Mouse (Mus musculus) spleen, adult 2 months (tissue): ENCODE data around the gene Cped1.

Experiments used
- CTCF ChIP-seq: fragments of 200-500 bp; IDR thresholded peaks from 2 replicates; pipeline ENCODE4 v1.5.1; 2011; ENCODE audit warnings: mild to moderate bottlenecking, inconsistent platforms; ENCODE audit not compliant: insufficient read depth, insufficient read length, insufficient replicate concordance; ENCODE audit errors: extremely low read depth
- POLR2A ChIP-seq: fragments of 200-500 bp; IDR thresholded peaks from 2 replicates; pipeline ENCODE4 v1.6.1; 2011; ENCODE audit warnings: low read depth, low read length, inconsistent platforms

DNA sequence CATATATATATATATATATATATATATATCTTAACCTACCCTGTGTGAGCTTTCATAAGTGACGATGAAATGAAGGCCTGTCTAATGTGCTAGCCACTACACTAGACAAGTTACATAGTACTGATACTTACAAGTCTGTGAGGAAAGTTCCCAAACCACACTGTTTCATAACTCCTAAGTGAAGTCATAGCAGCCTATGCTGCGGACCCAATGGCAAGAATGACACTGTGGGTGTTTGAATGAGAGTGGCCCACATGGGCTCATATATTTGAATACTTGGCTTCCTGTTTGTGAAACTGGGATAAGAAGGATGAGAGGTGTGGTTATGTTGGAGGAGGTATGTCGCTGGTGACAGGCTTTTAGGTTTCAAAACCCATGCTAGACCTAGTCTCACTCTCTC, 67.3 kb downstream of the Cped1 start:
- no peak for TF ChIP-seq CTCF
- no peak for TF ChIP-seq POLR2A
